Mouse (Mus musculus) cortical plate, adult 2 months (tissue): ENCODE data around the gene Pllp. TPM values are rescaled to one million over a fixed set of nuclear protein-coding genes. Genes with fewer than 3 reads are reported as not detected.

Experiments used
- H3K27ac ChIP-seq: fragments of 200-500 bp; 2 replicates; pipeline ENCODE4 v1.5.1; 2012; ENCODE audit warnings: low read length, control low read depth, inconsistent platforms; ENCODE audit not compliant: insufficient read depth
- H3K4me1 ChIP-seq: fragments of 200-500 bp; 2 replicates; pipeline ENCODE4 v1.6.1; 2011; ENCODE audit warnings: low read length; ENCODE audit not compliant: control insufficient read depth, insufficient read depth
- H3K4me3 ChIP-seq: fragments of 200-500 bp; 2 replicates; pipeline ENCODE4 v1.5.1; 2011; ENCODE audit warnings: mild to moderate bottlenecking, low read length, control low read depth; ENCODE audit not compliant: insufficient read depth
- CTCF ChIP-seq: fragments of 200-500 bp; IDR thresholded peaks from 2 replicates; pipeline ENCODE4 v1.5.1; 2011; ENCODE audit warnings: mild to moderate bottlenecking, control low read depth, low read length; ENCODE audit not compliant: insufficient read depth; ENCODE audit errors: extremely low read depth
- POLR2A ChIP-seq: fragments of 200-500 bp; IDR thresholded peaks from 2 replicates; pipeline ENCODE4 v1.6.1; 2011; ENCODE audit warnings: mild to moderate bottlenecking, low read length, control low read depth; ENCODE audit not compliant: insufficient read depth; ENCODE audit errors: extremely low read depth
- polyA plus RNA-seq: library from polyadenylated mRNA; depleted of rRNA; stranded (reverse); fragments of >200 nt; gene quantifications from 2 replicates; pipeline ENCODE4 v1.2.3, GENCODE M21; 2012

Gene Pllp
- polyA plus RNA-seq, 1 experiment, result 190 TPM

GRCm38 (mm10) chr8:94733821-94734465 is 37.9 kb upstream of the Pllp start:
- no peak overlapping the region for H3K27ac ChIP-seq
- no peak for TF ChIP-seq CTCF
- TF ChIP-seq POLR2A, result no peak
- H3K4me1 ChIP-seq, result peaks cover 1% of the 10 kb centered on the region; the same call in 1 of the 2 replicates
- no peak overlapping the region for H3K4me3 ChIP-seq

DNA sequence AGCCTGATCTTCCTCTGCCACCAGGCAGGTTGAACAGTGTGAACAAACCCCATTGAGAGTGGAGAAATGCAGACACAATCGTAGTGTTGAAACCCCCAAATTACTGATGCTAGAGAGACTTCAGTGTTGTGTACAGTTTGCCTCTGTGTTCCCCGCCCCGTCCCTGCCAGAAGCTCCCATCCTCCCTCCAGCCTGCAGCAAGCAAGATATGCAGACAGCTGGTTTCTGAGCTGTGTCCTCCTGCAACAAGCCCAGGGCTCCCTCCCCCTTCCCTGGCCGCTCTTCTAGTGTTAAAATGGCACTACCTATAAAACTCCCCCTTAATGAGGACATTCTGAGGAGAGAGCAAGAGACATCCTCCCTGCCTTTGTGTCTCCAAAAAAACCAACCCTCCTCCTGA is 33.2 kb upstream of the Pllp start:
- Histone ChIP-seq H3K27ac (no peak overlapping the region), H3K4me1 (no peaks in the 10 kb centered on the region), H3K4me3 (no peak overlapping the region)
- no peak for TF ChIP-seq POLR2A
- TF ChIP-seq CTCF, result no peak

DNA sequence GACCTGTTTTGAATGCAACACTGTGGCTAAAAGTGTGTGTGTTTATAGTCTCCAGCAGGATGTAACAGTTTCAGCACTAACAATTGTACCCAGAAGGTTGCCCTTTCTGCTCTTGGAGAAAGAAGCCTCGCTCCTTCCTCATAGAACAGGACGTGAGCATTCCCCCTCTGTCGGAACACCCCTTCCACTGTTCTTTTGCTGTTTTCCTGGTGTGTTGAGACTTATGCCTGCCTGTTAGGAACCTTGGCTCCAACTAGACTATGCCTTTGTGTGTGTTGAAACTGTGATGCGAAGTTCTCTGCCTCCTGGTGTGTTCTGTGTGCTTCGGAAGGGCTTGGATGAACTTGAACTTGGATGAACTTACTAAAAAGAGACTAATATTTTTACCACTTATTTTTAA is 29.9 kb upstream of the Pllp start:
- Histone ChIP-seq H3K4me1 (no peaks in the 10 kb centered on the region), H3K27ac (no peak overlapping the region), H3K4me3 (no peak overlapping the region)
- TF ChIP-seq POLR2A, result no peak
- TF ChIP-seq CTCF, result no peak

- no peak overlapping the region for H3K27ac ChIP-seq
- TF ChIP-seq CTCF, result no peak
- TF ChIP-seq POLR2A, result no peak
- H3K4me3 ChIP-seq, result no peak overlapping the region
- H3K4me1 ChIP-seq, result no peaks in the 10 kb centered on the region
These were observed 20.8 kb upstream of the Pllp start for GRCm38 (mm10) chr8:94716841-94717240.

DNA sequence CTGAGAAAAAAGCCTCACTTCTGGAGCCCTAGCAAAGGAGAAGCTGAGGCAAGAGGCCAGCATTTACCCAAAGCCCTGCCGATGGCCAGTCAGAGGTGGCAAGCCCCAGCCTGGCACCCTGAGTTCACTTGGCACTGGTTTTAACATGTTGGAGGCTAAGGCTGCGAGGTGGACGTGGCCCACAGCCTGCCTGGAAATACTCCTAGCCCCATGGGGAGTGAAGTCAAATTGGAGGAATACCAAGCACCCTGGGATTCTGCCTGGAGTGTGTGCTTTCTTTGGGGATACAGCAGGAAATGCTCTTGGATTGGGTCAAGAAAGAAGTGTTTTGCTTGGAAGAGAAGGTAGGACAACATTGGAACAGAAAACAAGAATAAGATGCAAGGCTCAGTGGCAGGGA is 19.8 kb upstream of the Pllp start:
- Histone ChIP-seq H3K27ac (no peak overlapping the region), H3K4me3 (no peak overlapping the region), H3K4me1 (no peaks in the 10 kb centered on the region)
- no peak for TF ChIP-seq CTCF
- TF ChIP-seq POLR2A, result no peak

GRCm38 (mm10) chr8:94714556-94714955 is 18.5 kb upstream of the Pllp start:
- no peak for TF ChIP-seq POLR2A
- no peak for TF ChIP-seq CTCF
- H3K4me1 ChIP-seq, result no peaks in the 10 kb centered on the region
- H3K4me3 ChIP-seq, result no peak overlapping the region
- H3K27ac ChIP-seq, result no peak overlapping the region

DNA sequence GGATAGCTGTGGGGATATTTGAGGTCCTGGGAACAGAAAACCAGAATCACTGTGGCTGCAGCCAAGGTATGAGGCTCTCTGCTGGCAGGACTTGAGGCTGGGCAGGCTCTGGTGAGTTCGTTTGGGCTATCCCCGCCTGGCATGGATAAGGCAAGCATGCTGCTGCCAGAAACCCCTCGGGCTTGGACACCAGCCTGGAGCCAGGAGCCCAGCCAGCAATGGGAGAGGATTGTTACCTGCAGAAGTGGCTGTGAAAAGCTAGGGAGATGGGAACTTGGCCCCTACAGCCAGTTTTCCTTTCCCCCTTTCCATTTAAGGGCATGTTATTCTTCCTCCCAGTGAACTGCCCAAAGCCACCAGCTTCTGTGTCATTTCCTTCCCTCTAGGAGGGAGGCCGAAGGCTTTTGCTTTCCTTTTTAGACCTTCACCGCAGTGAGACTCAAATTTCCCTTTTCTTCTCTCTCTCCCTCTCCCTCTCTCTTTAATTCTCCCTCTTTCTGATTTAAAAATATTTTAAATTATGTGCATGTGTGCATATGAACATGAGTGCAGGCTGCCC is 15.2 kb upstream of the Pllp start:
- Histone ChIP-seq H3K27ac (no peak overlapping the region), H3K4me1 (no peaks in the 10 kb centered on the region), H3K4me3 (no peak overlapping the region)
- TF ChIP-seq POLR2A, result no peak
- TF ChIP-seq CTCF, result no peak

DNA sequence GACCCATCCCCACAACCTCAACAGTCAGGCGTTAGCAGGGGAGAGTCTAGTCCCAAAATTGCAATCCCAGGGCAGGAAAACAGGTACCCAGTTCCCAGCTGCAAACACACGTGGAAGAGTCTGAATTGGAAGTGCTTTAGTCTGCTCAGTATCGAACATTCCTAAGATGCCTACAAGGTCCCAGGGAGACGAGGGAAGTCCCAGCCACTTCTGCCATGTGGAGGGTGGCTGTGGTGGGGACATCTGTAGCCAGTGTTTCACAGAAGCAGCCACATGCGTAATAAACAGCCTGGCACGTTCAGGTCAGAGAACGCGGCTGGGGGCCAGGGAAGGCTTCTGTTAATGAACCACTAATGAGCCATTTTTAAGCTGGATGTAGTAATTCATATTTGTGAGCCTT is 14.3 kb upstream of the Pllp start:
- TF ChIP-seq CTCF (no peak), POLR2A (no peak)
- H3K4me3 ChIP-seq, result no peak overlapping the region
- H3K27ac ChIP-seq, result no peak overlapping the region
- H3K4me1 ChIP-seq, result no peaks in the 10 kb centered on the region

DNA sequence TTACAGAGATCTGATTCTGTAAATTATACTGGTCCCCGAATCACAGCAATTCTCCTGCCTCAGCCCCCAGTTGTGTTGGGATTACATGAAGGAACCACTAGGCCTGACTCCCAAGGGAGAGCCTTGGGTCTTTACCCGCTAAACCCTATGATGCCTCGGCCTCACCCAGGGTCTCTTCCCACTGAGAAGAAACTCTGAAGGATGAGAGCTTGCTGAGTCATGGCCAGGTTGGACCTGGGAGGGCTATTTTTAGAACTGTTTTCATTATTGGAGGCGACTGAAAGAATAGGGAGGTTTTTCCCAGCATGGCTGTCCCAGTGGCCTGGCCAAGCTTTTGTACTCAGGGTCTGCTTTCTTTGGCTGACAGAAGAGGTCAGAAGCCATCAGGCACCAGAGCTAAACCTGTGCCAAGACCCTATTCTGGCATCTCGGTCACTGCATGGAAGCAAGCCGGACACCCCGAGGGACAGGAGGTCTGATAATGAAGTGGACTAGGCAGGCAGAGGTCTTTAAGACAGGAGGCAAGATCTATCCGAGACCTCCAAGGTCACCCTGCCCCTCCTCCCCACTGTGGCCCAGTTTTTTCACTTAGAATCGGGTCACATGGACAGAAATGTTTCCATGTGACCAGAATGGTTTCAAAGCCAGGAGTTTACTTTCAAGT is 10.8 kb upstream of the Pllp start:
- no peak for TF ChIP-seq CTCF
- H3K27ac ChIP-seq, result no peak overlapping the region
- H3K4me1 ChIP-seq, result no peaks in the 10 kb centered on the region
- no peak overlapping the region for H3K4me3 ChIP-seq

- Histone ChIP-seq H3K4me3 (no peak overlapping the region), H3K4me1 (no peaks in the 10 kb centered on the region), H3K27ac (no peak overlapping the region)
- TF ChIP-seq POLR2A (no peak), CTCF (no peak)
These were observed 9.6 kb upstream of the Pllp start for GRCm38 (mm10) chr8:94705581-94706245.
